Mouse (Mus musculus) bone marrow, adult 2 months (tissue): ENCODE measurements at regions not wholly inside any gene's neighbourhood (a gene's known extent, or its start where the extent isn't known, plus 50 kb on each side); places are given as distances from the start of the nearest gene placed in this dataset.

Experiments used
- H3K27ac ChIP-seq: fragments of 200-500 bp; 2 replicates; pipeline ENCODE4 v1.5.1; 2012; ENCODE audit warnings: low read depth, mild to moderate bottlenecking, control low read depth, inconsistent platforms, low read length; ENCODE audit not compliant: control insufficient read depth, poor library complexity, insufficient read depth
- H3K4me1 ChIP-seq: fragments of 200-500 bp; 2 replicates; pipeline ENCODE4 v1.6.1; 2011; ENCODE audit warnings: low read length; ENCODE audit not compliant: control insufficient read depth, insufficient read depth
- H3K4me3 ChIP-seq: fragments of 200-500 bp; replicated peaks from 2 replicates; pipeline ENCODE3; 2011; ENCODE audit warnings: mild to moderate bottlenecking, low read depth, low read length, control low read depth; ENCODE audit not compliant: control insufficient read depth
- CTCF ChIP-seq: fragments of 200-500 bp; IDR thresholded peaks from 2 replicates; pipeline ENCODE4 v1.5.1; 2011; ENCODE audit warnings: low read length, control low read depth; ENCODE audit not compliant: control insufficient read depth, insufficient read depth
- POLR2A ChIP-seq: fragments of 200-500 bp; IDR thresholded peaks from 2 replicates; pipeline ENCODE4 v1.6.1; 2011; ENCODE audit warnings: low read depth, mild to moderate bottlenecking, control low read depth, low read length, borderline replicate concordance; ENCODE audit not compliant: control insufficient read depth
- WGBS: fragments of 180-500 bp; shearing (Covaris S2); methylation state at CpG from one replicate; pipeline ENCODE4 v1.1.7; 2018; 5-methylcytosine and 5-hydroxymethylcytosine counted together

DNA sequence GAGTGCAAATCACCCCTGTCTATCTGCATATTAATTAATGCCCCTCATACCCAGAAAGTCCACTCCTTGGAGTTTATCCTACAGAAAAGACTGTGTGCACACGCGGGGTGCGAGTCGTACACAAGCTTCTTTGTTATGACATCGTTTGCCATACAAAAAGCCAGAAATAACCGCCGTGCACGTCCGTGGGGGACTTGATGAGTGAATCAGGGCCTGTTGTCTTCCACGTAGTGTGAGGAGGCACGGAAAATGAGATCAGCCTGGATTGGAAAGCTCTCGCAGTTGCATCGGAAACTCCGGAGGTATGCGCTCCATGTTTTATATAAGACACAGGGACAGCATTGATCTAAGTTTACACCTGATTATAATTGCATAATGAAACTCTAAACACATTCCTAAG lies 120.3 kb downstream of the Etnk1 start:
- 91% methylated on average over 15 of the region's 15 CpGs for WGBS

DNA sequence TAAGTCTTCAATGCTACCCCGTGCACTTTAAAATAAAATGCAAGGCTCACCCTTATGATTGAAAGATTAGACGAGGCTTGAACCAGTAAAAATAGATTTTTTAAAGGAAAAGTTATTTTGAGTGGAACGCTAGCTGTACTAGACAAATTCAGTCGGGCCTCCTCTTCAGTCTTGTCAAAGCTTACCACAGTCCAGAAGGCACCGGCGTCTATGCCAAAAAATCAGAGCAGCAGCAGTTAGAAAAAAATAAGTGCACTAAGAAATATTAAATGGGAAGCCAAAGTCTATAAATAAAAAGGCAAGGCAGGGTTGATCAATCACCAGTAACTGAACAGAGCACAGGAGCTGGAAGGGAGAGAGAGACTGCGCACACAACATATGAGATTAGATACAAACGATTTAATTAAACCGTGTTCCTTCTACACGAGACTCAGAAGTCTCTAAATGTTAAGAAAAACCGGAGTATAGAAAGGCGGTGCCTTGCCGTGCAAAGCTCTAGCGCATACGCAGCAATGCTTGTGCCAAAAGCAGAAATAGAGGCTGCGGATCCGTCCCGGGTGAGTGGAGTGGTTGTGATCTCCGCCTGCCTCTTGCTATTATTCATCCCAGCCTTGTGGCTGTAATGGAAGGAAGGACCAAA lies 121.6 kb downstream of the Etnk1 start:
- TF ChIP-seq CTCF = no peak
- TF ChIP-seq POLR2A = no peak
- WGBS = 83% methylated on average over 19 of the region's 19 CpGs
- H3K27ac ChIP-seq = no peak overlapping the region
- H3K4me1 ChIP-seq = no peaks in the 10 kb centered on the region
- no peak overlapping the region for H3K4me3 ChIP-seq

More for the DNA sequence above, 120.3 kb downstream of the Etnk1 start:
- Histone ChIP-seq H3K4me1 (no peaks in the 10 kb centered on the region), H3K27ac (no peak overlapping the region), H3K4me3 (no peak overlapping the region)
- no peak for TF ChIP-seq POLR2A
- TF ChIP-seq CTCF = no peak

DNA sequence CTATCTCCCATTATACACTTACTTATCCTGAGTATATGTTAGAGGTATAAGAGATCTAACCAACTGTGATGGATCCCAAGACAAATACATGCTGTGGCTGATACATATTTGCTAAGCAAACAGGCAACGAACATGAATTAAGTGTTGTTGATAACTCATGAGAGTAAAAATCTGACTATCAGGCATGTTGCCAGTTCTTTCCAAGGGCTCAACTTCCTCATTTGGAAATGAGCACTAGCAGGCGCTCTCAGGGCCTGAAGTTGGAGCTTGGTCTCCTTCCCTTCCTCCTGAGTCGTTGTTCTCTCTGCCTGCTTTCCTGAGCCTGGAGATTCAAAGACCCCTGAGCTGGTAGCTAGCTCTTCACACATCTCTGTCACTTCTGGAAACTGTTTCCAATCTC lies 126.6 kb downstream of the Etnk1 start:
- Histone ChIP-seq H3K27ac (no peak overlapping the region), H3K4me3 (no peak overlapping the region), H3K4me1 (no peaks in the 10 kb centered on the region)
- TF ChIP-seq POLR2A = no peak
- TF ChIP-seq CTCF = no peak
- WGBS = 5% methylated on average over 3 of the region's 3 CpGs

DNA sequence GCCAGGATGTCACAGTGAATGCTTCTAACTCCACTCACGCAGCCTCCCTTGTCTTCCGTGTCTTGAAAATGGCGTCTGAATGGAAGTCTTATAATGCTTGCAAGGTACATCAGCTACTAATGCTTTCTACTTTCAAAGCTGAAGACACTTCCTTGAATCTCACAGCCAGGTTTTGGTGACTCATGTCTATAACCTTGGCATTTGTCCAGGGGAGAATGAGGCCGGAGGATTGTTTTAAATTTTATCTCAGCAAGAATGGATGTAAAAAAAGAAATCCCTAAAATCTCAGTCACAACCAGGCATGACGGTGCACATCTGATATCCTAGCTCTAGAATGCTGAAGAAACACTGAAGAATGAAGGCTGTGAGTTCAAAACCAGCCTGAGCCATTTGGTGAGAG lies 131.4 kb downstream of the Etnk1 start:
- 77% methylated on average over 5 of the region's 5 CpGs for WGBS
- H3K27ac ChIP-seq = no peak overlapping the region
- H3K4me1 ChIP-seq = no peaks in the 10 kb centered on the region
- H3K4me3 ChIP-seq = no peak overlapping the region
- TF ChIP-seq CTCF (no peak), POLR2A (no peak)

DNA sequence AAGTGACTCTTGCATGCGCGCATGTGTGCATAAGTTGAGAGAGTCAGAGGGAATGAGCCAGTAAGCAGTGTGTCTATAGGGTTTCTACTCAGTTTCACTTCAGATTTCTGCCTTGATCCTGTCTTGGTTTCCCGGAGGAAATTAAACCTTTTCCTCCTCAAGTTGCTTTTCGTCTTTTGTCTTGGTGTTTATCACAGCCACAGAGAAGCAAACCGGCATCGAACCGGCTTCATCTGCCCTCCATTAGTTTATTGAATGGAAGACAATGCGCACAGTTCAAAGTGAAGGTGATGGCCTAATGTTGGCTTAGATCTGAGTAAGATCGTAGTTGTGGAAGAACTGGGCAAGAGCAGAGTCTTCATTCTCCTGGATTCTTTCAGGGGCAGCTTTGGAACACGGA lies 134.4 kb downstream of the Etnk1 start:
- H3K27ac ChIP-seq = no peak overlapping the region
- no peaks in the 10 kb centered on the region for H3K4me1 ChIP-seq
- no peak for TF ChIP-seq CTCF
- no peak for TF ChIP-seq POLR2A
- no peak overlapping the region for H3K4me3 ChIP-seq
- WGBS = 86% methylated on average over 10 of the region's 10 CpGs

DNA sequence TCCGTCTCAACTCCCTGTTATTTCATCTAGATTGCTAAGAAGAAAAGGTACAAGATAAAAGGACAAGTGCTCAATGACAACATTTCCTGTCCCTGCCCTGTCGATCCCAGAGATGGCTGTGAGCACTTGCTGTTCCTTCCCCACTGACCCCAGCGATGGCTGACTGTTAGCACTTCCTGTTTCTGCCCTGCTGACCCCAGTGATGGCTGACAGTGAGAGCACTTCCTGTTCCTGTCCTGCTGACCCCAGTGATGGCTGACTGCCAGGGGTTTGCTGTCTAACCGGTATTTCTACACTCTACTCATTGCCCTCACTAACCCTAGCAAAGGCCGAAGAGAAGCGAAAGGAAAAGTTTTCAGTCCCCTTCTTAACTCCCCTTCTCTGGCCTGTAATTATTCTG lies 140.3 kb downstream of the Etnk1 start:
- 43% methylated on average over 6 of the region's 6 CpGs for WGBS
- TF ChIP-seq CTCF (no peak), POLR2A (no peak)

DNA sequence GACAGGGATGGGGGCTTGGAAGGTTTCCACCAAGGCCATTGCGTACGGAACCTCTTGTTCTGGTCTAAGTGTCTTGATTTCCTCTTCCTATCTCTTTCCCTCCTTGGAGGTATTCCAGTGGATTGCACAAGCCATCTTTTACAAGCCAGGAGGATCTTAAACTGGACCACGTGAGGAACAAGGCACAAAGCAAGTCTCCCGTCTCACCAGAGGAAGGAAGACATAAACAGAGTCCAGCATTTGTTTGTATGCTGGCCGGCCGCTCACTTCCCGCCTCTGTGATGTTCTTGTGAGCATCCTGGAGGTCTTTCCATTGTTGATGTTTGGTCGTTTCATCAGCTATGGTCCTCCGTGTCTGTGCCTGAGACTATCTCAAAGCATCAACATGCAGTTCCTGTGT lies 148.8 kb downstream of the Etnk1 start:
- no peak overlapping the region for H3K27ac ChIP-seq
- 58% methylated on average over 9 of the region's 9 CpGs for WGBS
- no peak overlapping the region for H3K4me3 ChIP-seq
- H3K4me1 ChIP-seq = no peaks in the 10 kb centered on the region
- no peak for TF ChIP-seq POLR2A
- TF ChIP-seq CTCF = no peak

More for the DNA sequence above, 140.3 kb downstream of the Etnk1 start:
- Histone ChIP-seq H3K27ac (no peak overlapping the region), H3K4me1 (no peaks in the 10 kb centered on the region), H3K4me3 (no peak overlapping the region)

DNA sequence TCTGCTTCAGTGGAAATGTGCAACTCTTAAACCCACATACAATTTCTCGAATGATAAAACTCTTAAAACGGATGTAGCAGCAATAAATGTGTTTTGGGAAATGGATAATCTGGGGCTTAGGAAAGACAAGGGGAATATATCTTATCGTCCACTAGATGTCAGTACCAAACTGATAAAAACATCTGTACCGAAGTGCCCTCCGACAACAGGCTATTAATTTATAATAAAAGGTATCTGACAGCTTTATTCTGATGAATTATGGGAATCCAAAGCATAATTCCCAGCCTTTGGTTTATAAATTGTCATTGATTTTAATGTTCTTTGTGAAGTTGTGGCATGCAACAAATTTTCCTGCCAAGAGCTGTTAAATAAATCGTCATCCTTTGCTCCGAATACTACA lies 153.4 kb downstream of the Etnk1 start:
- Histone ChIP-seq H3K4me3 (no peak overlapping the region), H3K4me1 (no peaks in the 10 kb centered on the region), H3K27ac (no peak overlapping the region)
- TF ChIP-seq CTCF (no peak), POLR2A (no peak)
- 45% methylated on average over 7 of the region's 7 CpGs for WGBS

DNA sequence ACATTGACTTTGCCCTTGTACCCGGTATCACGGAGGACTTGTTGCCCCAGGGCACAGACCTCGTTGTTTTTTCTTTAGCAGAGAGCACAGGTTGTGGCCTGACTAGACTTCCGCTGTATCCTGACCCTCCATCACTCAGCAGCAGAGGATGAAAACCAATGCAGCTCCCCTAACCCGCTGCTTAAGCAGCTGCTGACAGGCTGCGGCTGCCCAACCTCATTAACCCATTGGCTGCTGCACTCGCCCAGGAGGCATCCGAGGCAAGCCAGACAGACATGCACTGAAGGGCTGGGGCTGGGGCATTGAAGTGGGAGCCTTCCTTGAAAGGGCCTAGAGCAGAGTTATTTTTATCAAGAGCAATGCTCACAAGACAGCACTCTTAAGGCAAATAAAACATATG lies 157.6 kb downstream of the Etnk1 start:
- Histone ChIP-seq H3K4me3 (no peak overlapping the region), H3K4me1 (no peaks in the 10 kb centered on the region), H3K27ac (no peak overlapping the region)
- TF ChIP-seq POLR2A (no peak), CTCF (no peak)
- 66% methylated on average over 8 of the region's 8 CpGs for WGBS
